Mouse (Mus musculus) bone marrow, adult 2 months (tissue): ENCODE results near the gene Cbfa2t2.

ENCODE experiments used
- CTCF ChIP-seq: fragments of 200-500 bp; IDR thresholded peaks from 2 replicates; pipeline ENCODE4 v1.5.1; 2011; ENCODE audit warnings: low read length, control low read depth; ENCODE audit not compliant: control insufficient read depth, insufficient read depth
- POLR2A ChIP-seq: fragments of 200-500 bp; IDR thresholded peaks from 2 replicates; pipeline ENCODE4 v1.6.1; 2011; ENCODE audit warnings: low read depth, mild to moderate bottlenecking, control low read depth, low read length, borderline replicate concordance; ENCODE audit not compliant: control insufficient read depth

DNA sequence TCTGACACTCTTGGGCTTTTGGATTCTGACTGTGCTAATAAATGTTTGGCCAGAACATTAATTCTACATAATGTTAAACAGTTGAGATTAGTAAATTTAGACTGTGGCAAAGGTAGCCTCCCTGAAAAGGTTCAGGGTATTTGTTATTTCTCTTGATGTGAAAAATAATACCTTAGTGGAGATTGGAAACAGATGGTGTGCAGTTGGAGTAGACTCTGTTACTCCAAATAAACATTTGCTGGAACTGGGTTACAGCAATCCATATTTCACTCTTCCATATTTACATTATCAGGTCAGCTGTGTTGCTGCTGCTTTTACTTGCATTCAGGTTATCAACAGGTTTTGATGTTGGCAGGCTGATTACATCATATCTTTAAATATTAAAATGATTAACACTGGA is 55.5 kb downstream of the Cbfa2t2 start:
- TF ChIP-seq POLR2A (no peak), CTCF (no peak)
